Mouse (Mus musculus): ENCODE data around the gene Gm17482.

Gene Gm17482

GRCm38 (mm10) chr6:115245500-115246058 lies 18.4 kb downstream of the Gm17482 start:
- DNase-seq (ENCODE audit: low spot score in 2 of 2) = no peak

- DNase-seq (ENCODE audit: low spot score in 2 of 2) = no peak
Measured at GRCm38 (mm10) chr6:115251531-115251985, 24.4 kb downstream of the Gm17482 start.

GRCm38 (mm10) chr6:115252099-115252873 lies 25.1 kb downstream of the Gm17482 start, which contains the start of gene Timp4:
Gene Timp4 (minus strand): TSS chr6:115252205.
- no peak for DNase-seq (ENCODE audit: low spot score in 2 of 2)

DNA sequence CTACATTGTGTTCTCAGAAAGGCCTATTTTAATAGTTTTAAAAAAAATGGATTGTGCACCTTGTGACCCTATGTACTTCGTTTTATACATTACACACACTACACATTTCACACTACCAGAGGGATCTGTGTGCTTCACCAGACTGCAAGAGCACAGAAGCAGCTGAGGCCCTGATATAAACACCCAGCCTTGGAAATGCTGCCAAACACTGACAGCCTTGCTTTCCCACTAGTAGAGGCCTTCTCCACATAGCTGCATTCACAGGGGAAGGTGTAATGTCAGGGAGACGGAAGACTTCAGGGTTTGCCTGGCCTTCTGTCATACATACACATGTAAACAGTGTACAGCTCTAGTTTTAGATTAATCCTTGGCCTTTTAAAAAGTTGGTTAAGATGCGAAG lies 28.0 kb downstream of the Gm17482 start:
- DNase-seq (ENCODE audit: low spot score in 2 of 2) = no peak

- no peak for DNase-seq (ENCODE audit: low spot score in 2 of 2)
Measured at GRCm38 (mm10) chr6:115260507-115260906, 33.4 kb downstream of the Gm17482 start.

DNA sequence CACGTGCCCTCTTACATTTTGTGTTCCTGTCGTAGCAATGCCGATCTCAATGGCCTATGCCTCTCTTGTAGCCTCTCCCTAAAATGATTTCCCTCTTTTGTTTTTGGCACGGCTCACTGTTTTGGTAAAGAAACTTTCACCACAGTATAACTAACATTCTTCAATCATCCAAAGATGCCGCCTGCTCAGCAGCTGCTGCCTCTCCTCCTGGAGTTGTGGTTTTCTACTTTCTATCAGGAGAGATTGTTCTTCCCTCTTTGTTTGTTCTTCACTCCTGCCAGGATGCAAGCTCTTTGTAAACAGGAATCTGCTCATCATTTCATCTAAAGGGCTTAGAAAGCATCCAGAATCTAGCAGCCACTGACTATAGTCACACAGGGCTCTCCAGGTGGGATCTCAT lies 39.6 kb downstream of the Gm17482 start:
- DNase-seq (ENCODE audit: low spot score in 2 of 2) = no peak

GRCm38 (mm10) chr6:115267916-115268315 lies 40.8 kb downstream of the Gm17482 start:
- peak in 1 of 2 experiments; percentile 82 for DNase-seq (ENCODE audit: low spot score in 2 of 2)

- no peak for DNase-seq (ENCODE audit: low spot score in 2 of 2)
Measured at GRCm38 (mm10) chr6:115268551-115269385, 41.6 kb downstream of the Gm17482 start.

DNA sequence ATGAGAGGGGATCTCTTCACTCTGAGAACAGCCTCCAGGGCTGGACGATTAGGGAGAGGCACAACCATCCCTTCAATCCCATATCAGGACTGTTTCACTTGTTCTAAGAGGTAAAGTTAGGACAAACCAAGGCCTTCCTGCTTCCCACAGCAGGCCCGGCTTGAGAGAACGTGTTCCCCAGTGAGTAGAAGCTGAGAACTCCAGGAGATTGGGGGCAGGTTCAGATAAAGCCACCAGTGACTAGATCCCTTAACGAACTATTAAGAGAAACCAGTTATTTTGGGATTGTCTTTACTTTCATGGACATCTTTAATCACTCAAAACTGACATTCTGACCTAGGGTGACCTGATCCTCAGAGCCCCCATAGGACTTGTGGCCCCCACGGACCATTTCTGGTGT lies 42.4 kb downstream of the Gm17482 start:
- no peak for DNase-seq (ENCODE audit: low spot score in 2 of 2)

DNA sequence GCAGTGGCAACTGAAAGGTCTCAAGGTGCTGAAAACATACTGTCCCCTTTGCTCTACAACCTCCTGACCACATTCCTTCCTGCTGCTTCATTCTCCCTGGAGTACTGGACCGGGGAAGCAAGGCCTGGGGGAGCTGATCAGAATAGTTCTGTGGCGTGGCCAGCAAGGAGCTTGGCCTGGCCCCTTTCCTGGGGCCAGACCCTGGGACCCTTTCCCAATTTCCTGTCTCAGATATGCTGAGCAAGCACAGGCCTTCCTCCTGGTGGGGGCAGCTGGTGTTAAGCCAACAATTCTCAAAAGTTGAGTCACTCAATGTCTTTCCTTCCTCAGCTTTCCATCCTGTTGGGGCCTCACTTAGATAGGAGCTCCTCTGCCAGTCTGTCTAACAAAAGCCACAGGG lies 42.9 kb downstream of the Gm17482 start:
- DNase-seq (ENCODE audit: low spot score in 2 of 2) = no peak

DNA sequence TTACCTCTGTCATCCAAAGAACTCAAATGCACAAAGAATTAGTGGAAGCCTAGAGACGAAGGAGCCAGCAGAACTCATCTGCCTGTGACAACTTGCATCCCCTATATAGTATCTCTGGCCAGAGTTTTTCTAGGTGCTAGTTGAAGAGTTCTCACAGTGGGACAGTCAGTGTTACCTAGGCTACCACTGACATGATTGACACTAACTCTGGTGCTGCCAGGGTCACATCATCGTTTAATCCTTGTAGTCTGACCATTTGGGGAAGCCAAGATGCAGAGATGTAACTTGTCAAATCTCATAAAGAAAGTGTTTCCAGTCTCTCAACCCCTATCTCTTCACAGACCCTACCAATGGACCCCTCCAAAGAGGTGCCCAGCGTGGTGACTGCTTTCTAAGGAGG lies 44.2 kb downstream of the Gm17482 start:
- DNase-seq (ENCODE audit: low spot score in 2 of 2) = no peak

DNA sequence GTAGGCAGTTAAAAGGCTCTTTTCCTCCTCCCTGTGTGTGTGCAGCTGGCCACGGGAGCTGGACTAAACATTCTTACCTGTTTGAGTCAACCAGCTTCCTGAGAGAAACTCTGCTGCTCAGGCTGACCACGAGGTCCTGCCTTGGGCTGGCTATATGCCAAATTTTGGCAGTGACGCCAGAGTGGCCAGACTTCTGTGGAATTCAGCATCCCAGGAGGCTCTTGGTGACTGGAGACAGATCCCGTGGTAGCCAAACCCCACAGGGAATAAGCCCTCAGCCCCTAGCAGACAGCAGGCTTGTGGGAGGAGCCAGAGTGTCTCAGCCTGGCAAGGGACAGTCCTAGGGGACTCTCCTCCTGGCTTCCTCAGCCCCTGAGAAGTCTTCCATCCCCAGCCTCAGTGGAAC lies 44.7 kb downstream of the Gm17482 start:
- no peak for DNase-seq (ENCODE audit: low spot score in 2 of 2)

GRCm38 (mm10) chr6:115273346-115273745 lies 46.2 kb downstream of the Gm17482 start:
- no peak for DNase-seq (ENCODE audit: low spot score in 2 of 2)

DNA sequence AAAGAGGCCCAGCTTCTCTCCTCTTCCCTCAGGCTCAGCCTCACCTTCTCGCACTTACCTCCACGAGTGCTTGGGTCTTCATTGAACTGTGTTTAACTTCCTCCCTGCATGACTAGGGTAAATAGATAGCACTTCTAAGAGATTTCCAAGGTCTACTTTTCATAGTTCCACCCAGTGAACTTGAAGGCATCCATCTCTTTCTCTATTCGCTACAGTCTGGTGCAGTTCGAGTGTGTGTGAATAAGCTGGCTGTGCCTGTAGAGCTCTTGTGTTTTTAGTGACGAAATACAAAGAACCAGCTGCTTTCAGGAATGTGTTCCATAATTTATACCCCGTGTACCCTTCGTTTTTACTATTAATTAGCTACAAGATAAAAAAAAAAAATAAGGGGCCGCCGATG lies 47.6 kb downstream of the Gm17482 start:
- no peak for DNase-seq (ENCODE audit: low spot score in 2 of 2)

GRCm38 (mm10) chr6:115275116-115275815 lies 48.1 kb downstream of the Gm17482 start:
- no peak for DNase-seq (ENCODE audit: low spot score in 2 of 2)

- DNase-seq (ENCODE audit: low spot score in 2 of 2) = no peak
Measured at GRCm38 (mm10) chr6:115278086-115278485, 50.9 kb downstream of the Gm17482 start.

- DNase-seq (ENCODE audit: low spot score in 2 of 2) = no peak
Measured at GRCm38 (mm10) chr6:115279639-115280038, 52.5 kb downstream of the Gm17482 start.

DNA sequence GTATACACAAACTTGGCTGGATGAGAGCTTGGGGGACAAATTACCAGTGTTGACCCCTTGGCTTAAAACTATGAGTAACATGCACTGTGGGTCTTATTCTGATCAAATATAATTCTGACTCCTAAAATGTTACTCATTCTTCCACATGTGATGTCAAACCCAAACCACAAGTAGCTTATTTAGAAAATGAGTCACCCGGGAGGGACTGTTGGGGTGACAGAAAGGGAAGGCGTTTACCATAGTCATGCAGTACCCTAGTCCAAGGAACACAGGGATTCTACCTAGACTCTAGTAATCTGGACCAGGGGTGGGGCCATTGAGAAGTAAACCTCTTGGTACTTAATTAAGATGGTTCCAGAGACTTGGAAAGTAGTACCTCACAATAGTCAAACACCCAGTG lies 57.0 kb downstream of the Gm17482 start:
- DNase-seq (ENCODE audit: low spot score in 2 of 2) = no peak

- DNase-seq (ENCODE audit: low spot score in 2 of 2) = peak; percentile 33 to 74
Measured at GRCm38 (mm10) chr6:115286441-115286840, 59.3 kb downstream of the Gm17482 start.

GRCm38 (mm10) chr6:115288223-115288622 lies 61.1 kb downstream of the Gm17482 start:
- DNase-seq (ENCODE audit: low spot score in 2 of 2) = no peak

DNA sequence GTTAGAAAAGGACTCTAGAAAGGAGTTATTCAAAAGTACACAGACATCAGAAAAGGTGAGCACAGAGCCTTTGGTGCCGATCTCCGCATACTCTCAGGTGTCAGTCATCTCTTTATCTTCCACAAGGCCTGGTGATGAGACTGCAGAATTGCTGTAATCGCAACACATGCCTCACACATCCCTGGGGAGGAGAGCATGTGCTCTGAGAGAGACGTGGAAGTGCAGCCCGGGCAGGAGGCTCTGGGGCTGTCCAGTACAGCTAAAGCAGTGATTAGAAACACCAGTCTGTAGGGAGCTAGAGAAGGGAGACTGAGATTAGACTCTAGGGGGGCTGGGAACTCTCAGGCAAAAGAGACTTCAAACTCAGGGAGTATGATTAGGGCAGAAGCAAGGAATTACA lies 63.4 kb downstream of the Gm17482 start:
- no peak for DNase-seq (ENCODE audit: low spot score in 2 of 2)

GRCm38 (mm10) chr6:115291068-115291467 lies 63.9 kb downstream of the Gm17482 start:
- DNase-seq (ENCODE audit: low spot score in 2 of 2) = no peak

All from left cerebral cortex, adult 9 months (tissue).